Mouse (Mus musculus): ENCODE measurements at regions not wholly inside any gene's neighbourhood (a gene's known extent, or its start where the extent isn't known, plus 50 kb on each side); places are given as distances from the start of the nearest gene placed in this dataset.

- no peak for DNase-seq (ENCODE audit: low read depth, low spot score)
These were observed 79.3 kb upstream of the Six2 start for GRCm38 (mm10) chr17:85767201-85767862.

- no peak for DNase-seq (ENCODE audit: low read depth, low spot score)
These were observed 78.5 kb upstream of the Six2 start for GRCm38 (mm10) chr17:85766556-85766955.

GRCm38 (mm10) chr17:85758581-85759098 lies 70.6 kb upstream of the Six2 start:
- no peak for DNase-seq (ENCODE audit: low read depth, low spot score)

GRCm38 (mm10) chr17:85757647-85758046 lies 69.6 kb upstream of the Six2 start:
- DNase-seq (ENCODE audit: low read depth, low spot score): no peak

GRCm38 (mm10) chr17:85755557-85755956 lies 67.5 kb upstream of the Six2 start:
- DNase-seq (ENCODE audit: low read depth, low spot score): no peak

- DNase-seq (ENCODE audit: low read depth, low spot score): peak; percentile 63
These were observed 60.6 kb upstream of the Six2 start for GRCm38 (mm10) chr17:85748649-85749081.

- peak; percentile 36 for DNase-seq (ENCODE audit: low read depth, low spot score)
These were observed 60.0 kb upstream of the Six2 start for GRCm38 (mm10) chr17:85747976-85748648.

Measured in forelimb bud, embryonic 11.5 days (tissue).